Mouse (Mus musculus) thymus, adult 2 months (tissue): ENCODE measurements at regions not wholly inside any gene's neighbourhood (a gene's known extent, or its start where the extent isn't known, plus 50 kb on each side); places are given as distances from the start of the nearest gene placed in this dataset.

Experiments used
- CTCF ChIP-seq: fragments of 200-500 bp; IDR thresholded peaks from 2 replicates; pipeline ENCODE4 v1.5.1; 2012; ENCODE audit warnings: mild to moderate bottlenecking, control low read depth, low read length, moderate library complexity, borderline replicate concordance; ENCODE audit not compliant: control insufficient read depth, poor library complexity, insufficient read depth; ENCODE audit errors: extremely low read depth
- POLR2A ChIP-seq: fragments of 200-500 bp; IDR thresholded peaks from 2 replicates; pipeline ENCODE4 v1.6.1; 2012; ENCODE audit warnings: mild to moderate bottlenecking, low read length, control low read depth, moderate library complexity; ENCODE audit not compliant: control insufficient read depth, poor library complexity, insufficient read depth; ENCODE audit errors: extremely low read depth

DNA sequence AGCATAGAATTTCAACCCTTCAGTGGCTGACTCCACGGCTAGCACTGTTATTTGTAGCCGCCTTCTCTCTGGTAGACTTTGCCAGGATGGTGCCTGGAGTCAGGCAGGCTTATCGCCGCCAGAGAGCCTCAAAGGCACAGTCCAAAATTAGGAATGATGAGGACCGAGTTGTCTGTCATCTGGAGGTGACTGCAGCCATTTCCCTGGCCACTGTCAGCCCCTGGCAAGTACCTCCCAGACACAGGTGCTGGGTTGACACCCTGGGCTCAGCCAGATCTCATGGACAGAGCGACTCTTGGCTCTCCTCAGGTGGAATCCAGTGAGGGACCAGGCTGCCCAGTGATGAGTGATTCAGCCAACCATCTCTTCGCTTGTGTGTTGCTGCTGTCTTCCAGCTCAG is 98.1 kb upstream of the Pgrmc2 start:
- TF ChIP-seq CTCF, result no peak
- TF ChIP-seq POLR2A, result no peak
